Mouse (Mus musculus): ENCODE measurements around the gene Hcn1.

GRCm38 (mm10) chr13:117611881-117612280, 9.8 kb downstream of the Hcn1 start:
- TF ChIP-seq TBP (IDR thresholded peaks at IDR 0.05; ENCODE audit: low read depth, low read length) (no peak), ZKSCAN1 (IDR thresholded peaks at IDR 0.05; ENCODE audit: low read depth, low read length) (no peak), NELFE (IDR thresholded peaks at IDR 0.05; ENCODE audit: low read depth, low read length) (no peak), CTCF (IDR thresholded peaks at IDR 0.05 in 2 of 3, conservative IDR thresholded peaks at IDR 0.05 in 1 of 3; ENCODE audit: control insufficient read depth in 1 of 3, insufficient read depth in 1 of 3, low read depth in 2 of 3, low read length in 3 of 3, poor library complexity in 1 of 3, severe bottlenecking in 1 of 3) (no peak), MEF2A (IDR thresholded peaks at IDR 0.05; ENCODE audit: extremely low read depth, insufficient replicate concordance, low read depth, low read length, poor library complexity, severe bottlenecking) (no peak), GATA1 (IDR thresholded peaks at IDR 0.05; ENCODE audit: low read depth, low read length) (no peak), RAD21 (IDR thresholded peaks at IDR 0.05; ENCODE audit: low read depth, low read length) (no peak), POLR2A (IDR thresholded peaks at IDR 0.05; ENCODE audit: control insufficient read depth in 1 of 2, insufficient read depth in 1 of 2, low read depth in 1 of 2, low read length in 2 of 2, poor library complexity in 1 of 2) (no peak), ELF1 (IDR thresholded peaks at IDR 0.05; ENCODE audit: low read depth, low read length) (no peak), E2F4 (IDR thresholded peaks at IDR 0.05; ENCODE audit: borderline replicate concordance, low read depth, low read length) (no peak), USF1 (IDR thresholded peaks at IDR 0.05; ENCODE audit: low read depth, low read length) (no peak), MAX (IDR thresholded peaks at IDR 0.05; ENCODE audit: low read length) (no peak), ZMIZ1 (IDR thresholded peaks at IDR 0.05; ENCODE audit: low read depth, low read length) (no peak)
